Mouse (Mus musculus): ENCODE data around the gene Dmtf1. TPM values are rescaled to one million over a fixed set of nuclear protein-coding genes. Genes with fewer than 3 reads are reported as not detected.
A peak's percentile ranks its signal among the peaks of the same experiment; 100 is the strongest.
"Not testable (repeated sequence)": the region's sequence is repeated elsewhere in the genome, so short reads cannot be mapped to it uniquely, and the experiment has no call there.

The Dmtf1 gene
- polyA plus RNA-seq (2012; rRNA removed) = 63.4 and 67.7 TPM in 2 replicates

DNA sequence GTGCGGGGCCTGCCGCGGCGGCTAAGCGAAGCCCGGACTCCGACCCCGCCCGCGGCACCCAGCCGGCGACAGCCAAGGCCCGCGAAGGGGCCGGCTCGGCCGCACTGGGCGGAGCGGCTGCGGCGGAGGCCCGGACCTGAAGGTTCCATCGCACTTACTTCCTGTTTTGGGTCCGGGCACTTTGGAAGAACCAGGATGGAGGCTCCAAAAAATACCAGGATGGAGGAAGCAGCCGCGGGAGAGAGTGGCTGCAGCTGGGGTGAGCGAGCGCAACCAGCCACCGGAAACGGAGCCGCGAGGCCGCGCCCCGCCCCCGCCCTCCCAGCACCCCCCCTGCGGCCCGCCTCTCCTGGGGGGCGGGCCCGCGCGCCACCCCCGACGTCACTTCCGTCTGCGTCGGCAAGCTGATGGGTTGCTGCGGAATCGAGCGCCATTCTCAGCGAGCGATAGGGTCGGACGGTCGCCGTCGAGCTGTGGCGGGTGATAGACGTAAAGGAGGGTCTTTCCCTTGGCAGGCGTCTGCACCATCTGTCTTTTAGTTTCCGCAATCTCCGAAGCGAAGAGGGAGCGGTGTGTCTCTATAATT is at the start of gene Dmtf1:
Gene Dmtf1, minus strand, starts transcription at position 321 of the 586 bp plus-strand sequence.
- peak within 1 kb of the TSS; percentile 71 for H3K4me3 ChIP-seq (ENCODE audit: insufficient read depth, low read length)
- TF ChIP-seq POLR2A (IDR thresholded peaks at IDR 0.05; ENCODE audit: extremely low read depth, insufficient read depth, low read length) (peak; percentile 99), CTCF (IDR thresholded peaks at IDR 0.05; ENCODE audit: extremely low read depth, insufficient read depth, low read length) (no peak)
- peaks cover 4% of the 10 kb centered on the region for H3K4me1 ChIP-seq (ENCODE audit: control insufficient read depth, insufficient read depth, low read length)
- H3K27ac ChIP-seq (ENCODE audit: insufficient read depth, low read length) = peak within 1 kb of the TSS; percentile 82

DNA sequence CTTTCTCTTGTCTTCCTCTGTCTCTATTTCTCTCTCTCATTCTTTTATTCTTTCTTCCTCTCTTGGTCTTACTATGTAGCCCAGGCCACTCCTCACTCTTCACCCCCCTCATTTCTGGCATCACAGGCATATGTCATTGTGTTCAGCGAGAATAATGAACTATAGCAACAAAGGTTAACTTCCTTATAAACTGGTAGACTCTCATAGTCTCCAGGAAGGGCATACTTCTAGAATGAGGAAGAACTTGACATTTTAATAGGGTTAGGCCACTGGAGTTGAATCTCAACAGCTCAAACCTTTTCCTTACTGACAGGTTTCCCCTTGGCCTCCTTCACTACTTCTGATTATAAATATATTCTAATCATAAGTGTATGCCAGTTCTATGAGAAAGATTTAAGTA is 24.9 kb upstream of the Dmtf1 start:
- Histone ChIP-seq H3K4me3 (ENCODE audit: insufficient read depth, low read length) (no peak overlapping the region), H3K27ac (ENCODE audit: insufficient read depth, low read length) (no peak overlapping the region), H3K4me1 (ENCODE audit: control insufficient read depth, insufficient read depth, low read length) (no peaks in the 10 kb centered on the region)
- TF ChIP-seq CTCF (IDR thresholded peaks at IDR 0.05; ENCODE audit: extremely low read depth, insufficient read depth, low read length) (no peak), POLR2A (IDR thresholded peaks at IDR 0.05; ENCODE audit: extremely low read depth, insufficient read depth, low read length) (no peak)

DNA sequence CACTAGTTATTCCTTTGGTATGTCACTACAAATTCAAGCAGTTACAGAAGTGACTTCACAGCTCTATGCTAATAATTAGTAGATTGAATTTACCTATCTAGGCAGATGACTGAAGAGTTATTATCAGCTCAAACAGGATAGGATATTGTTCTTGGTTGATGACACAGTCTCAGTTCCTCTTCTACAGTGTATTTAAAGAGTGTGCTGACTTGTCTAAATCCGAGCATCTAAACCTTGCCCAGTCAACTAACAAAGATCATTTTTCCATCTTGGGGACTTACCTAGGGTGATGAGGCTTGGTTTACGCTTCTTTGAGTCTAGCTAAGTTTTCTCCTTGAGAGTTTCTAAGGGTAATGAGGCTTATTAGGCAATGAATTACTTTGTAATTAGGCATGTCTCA is 11.7 kb upstream of the Dmtf1 start:
- Histone ChIP-seq H3K27ac (ENCODE audit: insufficient read depth, low read length) (no peak overlapping the region), H3K4me1 (ENCODE audit: control insufficient read depth, insufficient read depth, low read length) (peaks cover 1% of the 10 kb centered on the region; the same call in 1 of the 2 replicates), H3K4me3 (ENCODE audit: insufficient read depth, low read length) (no peak overlapping the region)
- TF ChIP-seq CTCF (IDR thresholded peaks at IDR 0.05; ENCODE audit: extremely low read depth, insufficient read depth, low read length) (no peak), POLR2A (IDR thresholded peaks at IDR 0.05; ENCODE audit: extremely low read depth, insufficient read depth, low read length) (no peak)

DNA sequence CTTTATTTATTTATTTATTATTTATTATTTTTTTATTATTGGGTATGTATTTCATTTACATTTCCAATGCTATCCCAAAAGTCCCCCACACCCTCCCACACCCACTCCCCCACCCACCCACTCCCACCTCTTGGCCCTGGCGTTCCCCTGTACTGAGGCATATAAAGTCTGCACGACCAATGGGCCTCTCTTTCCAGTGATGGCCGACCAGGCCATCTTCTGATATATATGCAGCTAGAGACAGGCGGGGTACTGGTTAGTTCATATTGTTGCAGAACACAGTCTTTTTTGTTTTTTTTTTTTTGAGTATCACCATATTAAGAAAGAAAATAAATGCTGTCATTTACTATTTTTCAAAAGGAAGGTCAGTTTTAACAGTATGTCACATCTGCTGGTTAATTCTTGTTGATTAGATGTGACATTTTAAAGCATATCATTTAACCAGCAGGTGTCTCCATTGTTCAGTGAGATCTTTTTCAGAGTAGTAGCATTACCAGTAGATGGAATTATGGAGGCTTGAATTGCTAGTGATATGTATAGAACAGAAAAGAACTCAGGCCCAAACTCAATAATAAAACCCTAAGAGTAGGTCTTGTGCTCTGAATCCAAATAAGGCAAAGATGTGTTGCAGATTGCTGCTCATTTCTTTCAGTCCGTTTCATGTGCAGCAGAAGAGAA is 7.9 kb upstream of the Dmtf1 start:
- H3K27ac ChIP-seq (ENCODE audit: insufficient read depth, low read length); H3K4me3 ChIP-seq (ENCODE audit: insufficient read depth, low read length); H3K4me1 ChIP-seq (ENCODE audit: control insufficient read depth, insufficient read depth, low read length): not testable (repeated sequence)
- 0 out of 2 replicates have a peak, but pooled peaks have one; percentile 2 for TF ChIP-seq CTCF (IDR thresholded peaks at IDR 0.05; ENCODE audit: extremely low read depth, insufficient read depth, low read length)

DNA sequence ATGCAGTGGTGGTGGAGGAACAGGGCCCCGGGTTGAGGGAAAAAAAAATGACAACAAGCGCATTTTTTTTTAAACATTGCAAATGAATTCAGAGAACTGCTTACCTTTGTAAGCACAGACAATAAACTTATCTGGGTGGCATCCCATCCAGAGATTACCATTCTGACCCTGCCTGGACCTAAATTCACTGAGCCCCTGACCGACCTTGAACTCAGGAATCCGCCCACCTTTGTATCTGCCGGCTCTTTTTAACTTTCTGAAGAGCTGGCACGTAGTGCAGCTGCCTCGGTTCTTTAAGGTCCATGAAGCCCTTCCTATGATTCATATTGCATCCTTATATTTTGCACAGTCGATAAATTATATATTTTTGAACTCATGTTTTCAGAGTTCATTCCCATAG is 4.8 kb upstream of the Dmtf1 start:
- Histone ChIP-seq H3K27ac (ENCODE audit: insufficient read depth, low read length) (no peak overlapping the region), H3K4me1 (ENCODE audit: control insufficient read depth, insufficient read depth, low read length) (peaks cover 4% of the 10 kb centered on the region), H3K4me3 (ENCODE audit: insufficient read depth, low read length) (no peak overlapping the region)
- TF ChIP-seq POLR2A (IDR thresholded peaks at IDR 0.05; ENCODE audit: extremely low read depth, insufficient read depth, low read length) = no peak
- TF ChIP-seq CTCF (IDR thresholded peaks at IDR 0.05; ENCODE audit: extremely low read depth, insufficient read depth, low read length) = no peak

DNA sequence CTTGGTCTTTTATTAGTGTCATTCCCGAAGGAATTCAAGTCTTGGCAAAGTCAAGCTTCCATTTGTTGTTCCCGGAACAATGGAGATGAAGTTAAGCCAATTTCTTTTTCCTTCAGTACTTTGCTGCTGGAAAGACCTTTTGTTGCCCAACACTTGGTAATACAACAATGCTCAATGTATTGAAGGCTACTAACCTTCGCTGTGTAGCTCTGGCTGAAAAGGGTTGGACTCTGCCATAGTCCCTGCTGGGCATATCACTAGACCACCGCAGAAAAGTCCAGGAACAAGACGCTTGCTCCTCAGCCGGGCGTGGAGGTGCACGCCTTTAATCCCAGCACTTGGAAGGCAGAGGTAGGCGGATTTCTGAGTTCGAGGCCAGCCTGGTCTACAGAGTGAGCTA is 3.6 kb upstream of the Dmtf1 start:
- not testable (repeated sequence) for H3K27ac ChIP-seq (ENCODE audit: insufficient read depth, low read length); H3K4me1 ChIP-seq (ENCODE audit: control insufficient read depth, insufficient read depth, low read length); H3K4me3 ChIP-seq (ENCODE audit: insufficient read depth, low read length)

GRCm38 (mm10) chr5:9163411-9163810 is 1.8 kb upstream of the Dmtf1 start:
- TF ChIP-seq CTCF (IDR thresholded peaks at IDR 0.05; ENCODE audit: extremely low read depth, insufficient read depth, low read length) = no peak
- TF ChIP-seq POLR2A (IDR thresholded peaks at IDR 0.05; ENCODE audit: extremely low read depth, insufficient read depth, low read length) = no peak
- no peak overlapping the region for H3K4me3 ChIP-seq (ENCODE audit: insufficient read depth, low read length)
- peaks cover 2% of the 10 kb centered on the region for H3K4me1 ChIP-seq (ENCODE audit: control insufficient read depth, insufficient read depth, low read length)
- H3K27ac ChIP-seq (ENCODE audit: insufficient read depth, low read length) = no peak overlapping the region

GRCm38 (mm10) chr5:9162088-9162487 is 512 bp upstream of the Dmtf1 start:
- peak overlapping the region; percentile 81 for H3K27ac ChIP-seq (ENCODE audit: insufficient read depth, low read length)
- TF ChIP-seq CTCF (IDR thresholded peaks at IDR 0.05; ENCODE audit: extremely low read depth, insufficient read depth, low read length) (no peak), POLR2A (IDR thresholded peaks at IDR 0.05; ENCODE audit: extremely low read depth, insufficient read depth, low read length) (no peak)
- H3K4me3 ChIP-seq (ENCODE audit: insufficient read depth, low read length) = peak overlapping the region; percentile 71
- H3K4me1 ChIP-seq (ENCODE audit: control insufficient read depth, insufficient read depth, low read length) = peaks cover 4% of the 10 kb centered on the region

DNA sequence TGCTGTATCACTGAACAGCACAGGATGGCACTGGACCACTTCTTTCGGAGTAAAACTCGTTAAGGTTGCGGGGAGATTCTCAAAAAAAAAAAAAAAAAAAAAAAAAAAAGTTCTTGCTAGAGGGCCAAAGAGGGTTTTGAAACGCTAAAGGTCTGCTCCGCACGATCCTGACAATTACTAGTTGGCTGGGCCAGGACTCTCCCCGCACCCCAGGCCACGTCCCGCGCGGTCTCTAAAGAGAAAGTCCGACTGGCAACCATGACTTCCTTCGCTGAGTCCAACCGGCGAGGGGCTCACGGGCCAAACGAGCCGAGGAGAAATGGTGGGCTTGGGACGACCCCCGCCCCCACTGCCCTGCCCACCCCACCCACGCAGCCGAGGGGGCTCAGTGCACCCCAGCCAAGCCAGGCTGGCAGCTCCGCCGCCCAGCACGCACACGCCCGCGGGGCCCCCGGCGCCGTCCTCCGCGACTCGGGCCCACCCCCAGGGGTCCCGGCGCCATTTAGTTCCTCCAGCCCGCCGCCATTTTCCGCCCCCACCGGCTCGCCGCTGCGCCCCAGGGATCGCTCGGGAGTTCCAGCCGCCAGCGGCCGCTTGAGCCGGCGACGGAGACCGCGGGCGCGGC is 633 bp downstream of the Dmtf1 start:
- Histone ChIP-seq H3K27ac (ENCODE audit: insufficient read depth, low read length) (peak overlapping the region; percentile 82), H3K4me1 (ENCODE audit: control insufficient read depth, insufficient read depth, low read length) (peaks cover 4% of the 10 kb centered on the region), H3K4me3 (ENCODE audit: insufficient read depth, low read length) (peak overlapping the region; percentile 71)
- no peak for TF ChIP-seq CTCF (IDR thresholded peaks at IDR 0.05; ENCODE audit: extremely low read depth, insufficient read depth, low read length)
- no peak for TF ChIP-seq POLR2A (IDR thresholded peaks at IDR 0.05; ENCODE audit: extremely low read depth, insufficient read depth, low read length)

GRCm38 (mm10) chr5:9157336-9157735 is 4.2 kb downstream of the Dmtf1 start:
- no peak for TF ChIP-seq CTCF (IDR thresholded peaks at IDR 0.05; ENCODE audit: extremely low read depth, insufficient read depth, low read length)
- no peak for TF ChIP-seq POLR2A (IDR thresholded peaks at IDR 0.05; ENCODE audit: extremely low read depth, insufficient read depth, low read length)
- H3K4me1 ChIP-seq (ENCODE audit: control insufficient read depth, insufficient read depth, low read length) = peaks cover 4% of the 10 kb centered on the region
- no peak overlapping the region for H3K4me3 ChIP-seq (ENCODE audit: insufficient read depth, low read length)
- no peak overlapping the region for H3K27ac ChIP-seq (ENCODE audit: insufficient read depth, low read length)

Measured in cortical plate, adult 2 months (tissue).